Mouse (Mus musculus): ENCODE data around the gene Armc6.

Armc6 gene

DNA sequence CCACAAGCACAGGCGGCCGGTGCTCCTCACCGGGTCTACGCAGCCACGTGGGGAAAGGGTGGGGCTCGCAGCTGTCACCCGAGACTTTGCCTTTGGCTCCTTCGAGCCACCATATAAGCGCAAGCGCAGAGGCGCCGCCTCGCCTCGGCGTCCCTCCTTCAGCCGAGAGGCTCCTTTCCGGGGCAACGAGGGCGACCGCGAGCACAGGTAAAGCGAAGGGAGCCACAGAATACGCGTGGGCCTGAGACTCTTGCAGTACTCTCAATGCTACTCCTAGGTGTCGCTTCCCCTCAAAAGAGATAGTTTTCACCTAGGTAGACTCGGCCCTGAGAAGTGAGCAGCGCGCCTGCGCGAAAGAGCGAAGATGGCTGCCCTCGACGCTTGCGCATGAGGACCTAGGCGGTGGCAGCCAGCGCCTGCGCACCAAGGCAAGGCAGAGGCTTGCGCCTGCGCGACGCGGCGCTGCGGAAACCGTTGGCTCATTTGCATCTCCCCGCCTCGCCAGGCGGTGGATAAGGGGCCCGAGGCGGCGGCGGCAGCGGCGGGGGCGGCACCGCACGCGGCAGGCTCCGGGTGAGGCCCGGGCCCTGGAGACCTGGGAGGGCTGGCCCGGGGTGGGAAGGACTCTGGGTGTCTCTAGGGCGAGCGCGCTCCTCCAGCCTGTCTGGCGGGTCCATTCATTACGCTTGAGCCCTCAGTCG is at the start of gene Armc6, which contains the start of gene Sugp2:
Gene Armc6 (minus strand): TSS at position 387 of the 701 bp plus-strand sequence.
Gene Sugp2 (plus strand): TSS at position 147 of the 701 bp plus-strand sequence.
- DNase-seq (ENCODE audit: low spot score) = peak; percentile 96

DNA sequence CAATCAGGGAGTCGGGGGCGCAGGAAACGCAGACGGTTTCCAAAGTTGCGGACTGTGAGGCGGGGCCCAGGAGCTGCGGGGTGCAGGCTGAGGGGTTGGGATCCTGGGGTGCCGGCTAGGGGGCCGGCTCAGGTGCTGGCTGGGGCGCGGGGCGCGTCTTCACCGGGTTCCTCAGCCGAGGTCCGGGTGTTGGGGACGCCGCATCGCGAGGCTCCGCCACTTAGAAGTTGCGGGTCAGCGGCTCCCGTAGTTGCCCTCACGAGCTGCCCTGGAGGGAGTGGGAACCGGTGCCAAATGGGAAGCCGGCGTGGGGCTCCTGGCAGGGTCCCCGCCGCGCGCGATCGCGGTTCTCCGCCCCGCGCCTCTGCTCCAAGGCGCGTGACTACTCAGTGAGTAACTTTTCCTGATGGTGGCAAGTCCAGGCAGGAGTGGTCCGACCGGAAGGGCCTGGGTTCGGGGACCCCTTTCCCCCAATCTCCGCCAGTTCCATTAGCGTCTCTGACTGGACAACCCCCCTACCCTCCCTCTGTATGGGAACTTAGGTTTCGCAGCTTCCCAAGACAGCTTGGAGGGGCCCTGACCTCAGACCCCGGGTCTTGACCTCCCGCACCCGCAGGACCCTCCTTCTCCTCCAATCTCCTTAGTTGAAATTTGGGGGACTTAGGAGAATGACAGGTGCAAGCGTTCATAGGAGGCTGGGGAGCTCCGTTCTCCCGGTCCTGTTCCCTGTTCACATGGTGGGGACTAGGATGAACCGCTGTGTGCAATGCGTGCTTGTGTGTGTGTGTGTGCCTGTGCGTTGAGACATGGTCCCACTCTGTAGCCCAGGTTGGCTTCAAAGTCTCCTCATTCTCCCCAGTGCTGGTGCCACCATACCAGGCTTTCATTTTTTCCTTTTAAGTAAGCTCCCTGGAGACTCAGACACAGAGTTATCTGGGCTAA is 49.1 kb upstream of the Armc6 start:
- no peak for DNase-seq (ENCODE audit: low spot score)

GRCm38 (mm10) chr8:70282603-70283135 is 48.4 kb upstream of the Armc6 start, which contains the start of gene Homer3:
Gene Homer3 (plus strand): TSS chr8:70282827.
- DNase-seq (ENCODE audit: low spot score) = peak; percentile 73

- DNase-seq (ENCODE audit: low spot score) = no peak
These were observed 46.7 kb upstream of the Armc6 start for GRCm38 (mm10) chr8:70281001-70281400.

GRCm38 (mm10) chr8:70279266-70279665 is 45.0 kb upstream of the Armc6 start:
- no peak for DNase-seq (ENCODE audit: low spot score)

GRCm38 (mm10) chr8:70278175-70278574 is 43.9 kb upstream of the Armc6 start:
- no peak for DNase-seq (ENCODE audit: low spot score)

GRCm38 (mm10) chr8:70276476-70276875 is 42.2 kb upstream of the Armc6 start:
- no peak for DNase-seq (ENCODE audit: low spot score)

- no peak for DNase-seq (ENCODE audit: low spot score)
These were observed 40.1 kb upstream of the Armc6 start for GRCm38 (mm10) chr8:70274350-70274749.

DNA sequence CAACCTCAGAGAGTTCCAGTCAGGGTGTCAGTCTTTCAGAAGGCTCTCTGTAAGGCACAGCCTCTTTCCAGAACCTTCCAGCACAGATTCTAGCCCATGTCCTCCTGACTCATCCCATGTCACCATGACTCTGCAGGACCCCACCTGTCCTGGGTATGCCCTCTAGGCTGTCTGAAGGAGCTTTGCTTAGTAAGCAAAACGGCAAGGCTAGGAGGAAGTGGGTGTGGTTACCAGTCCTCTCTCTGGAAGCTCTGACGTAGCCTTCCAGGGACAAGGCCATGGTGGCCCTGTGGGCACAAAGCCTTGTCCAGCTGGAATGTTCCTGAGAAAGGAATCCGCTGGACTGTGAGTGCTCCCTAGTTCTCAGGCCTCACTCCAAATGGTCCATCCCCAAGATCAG is 38.7 kb upstream of the Armc6 start:
- no peak for DNase-seq (ENCODE audit: low spot score)

DNA sequence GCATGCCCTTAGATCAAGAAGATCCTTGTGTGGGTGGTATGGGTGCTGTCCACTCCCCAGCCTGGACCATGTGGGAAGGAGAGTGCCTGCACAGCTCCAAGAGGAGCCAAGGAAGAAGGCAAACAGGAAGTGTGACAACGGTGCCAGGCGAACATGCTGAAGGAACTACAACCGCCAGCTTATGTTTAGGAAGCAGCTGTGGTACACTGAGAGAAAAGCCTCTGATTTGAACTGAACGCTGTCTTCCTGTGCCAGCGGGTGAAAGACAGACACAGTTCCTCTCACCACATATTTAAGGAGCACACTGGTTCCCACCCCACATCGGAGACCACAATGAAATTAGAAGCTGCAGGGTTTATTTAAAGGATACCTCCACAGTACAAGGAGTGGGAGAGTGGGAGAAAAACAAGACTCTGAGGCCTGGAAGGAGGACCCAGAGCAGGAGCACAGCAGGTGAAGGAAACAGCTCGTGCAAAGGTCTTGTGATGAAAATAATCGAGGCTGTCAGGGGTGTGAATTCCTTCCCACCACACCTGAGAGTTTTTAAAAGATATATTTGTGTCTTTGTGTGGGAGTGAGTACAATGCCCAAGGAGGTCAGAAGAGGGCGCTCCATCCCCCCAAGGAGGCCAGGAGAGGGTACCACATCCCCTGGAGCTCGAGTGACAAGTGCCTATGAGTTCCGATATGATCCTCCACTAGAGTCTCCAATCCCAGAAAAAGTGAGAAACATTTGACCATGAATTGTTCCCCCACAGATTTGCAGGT is 34.7 kb upstream of the Armc6 start:
- no peak for DNase-seq (ENCODE audit: low spot score)

DNA sequence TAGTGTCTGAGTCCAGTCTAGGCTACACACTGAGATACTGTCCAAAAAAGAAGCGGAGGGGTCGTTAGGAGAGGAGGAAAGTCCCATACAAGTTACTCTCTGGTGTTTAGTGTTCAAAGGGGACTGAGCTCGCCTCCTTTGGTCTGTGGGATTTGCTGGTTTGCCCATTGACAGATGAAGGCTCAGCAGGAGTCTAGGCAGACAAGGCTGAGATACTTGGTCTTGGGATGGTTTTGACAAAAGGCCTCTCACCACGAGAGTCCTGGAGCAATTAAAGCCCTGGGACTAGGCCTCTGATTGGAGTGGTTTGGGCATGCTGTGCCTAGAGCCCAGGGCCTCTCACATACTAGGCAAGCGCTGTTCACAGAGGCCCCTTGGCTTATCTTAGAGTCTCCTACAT is 34.0 kb upstream of the Armc6 start:
- no peak for DNase-seq (ENCODE audit: low spot score)

GRCm38 (mm10) chr8:70267674-70268073 is 33.4 kb upstream of the Armc6 start:
- DNase-seq (ENCODE audit: low spot score) = no peak

DNA sequence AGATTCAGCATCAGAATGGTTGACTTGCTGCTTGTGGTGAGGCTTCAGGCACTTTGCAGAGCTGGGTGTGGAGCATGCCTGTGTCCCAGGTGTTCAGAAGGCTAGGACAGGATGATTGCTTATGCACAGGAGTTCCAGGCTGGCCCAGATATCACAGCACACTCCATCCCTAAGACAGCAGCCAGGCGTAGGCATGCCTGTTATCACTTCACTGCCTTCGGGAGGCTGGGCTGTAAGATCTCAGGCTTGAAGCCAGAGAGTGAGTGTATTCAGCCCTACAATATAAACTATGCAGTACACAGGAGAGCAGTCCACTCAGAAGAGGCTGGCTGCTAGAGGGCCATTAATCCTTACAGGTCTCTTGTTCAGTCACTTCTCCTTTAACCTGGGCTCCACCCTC is 24.8 kb upstream of the Armc6 start:
- DNase-seq (ENCODE audit: low spot score) = no peak

DNA sequence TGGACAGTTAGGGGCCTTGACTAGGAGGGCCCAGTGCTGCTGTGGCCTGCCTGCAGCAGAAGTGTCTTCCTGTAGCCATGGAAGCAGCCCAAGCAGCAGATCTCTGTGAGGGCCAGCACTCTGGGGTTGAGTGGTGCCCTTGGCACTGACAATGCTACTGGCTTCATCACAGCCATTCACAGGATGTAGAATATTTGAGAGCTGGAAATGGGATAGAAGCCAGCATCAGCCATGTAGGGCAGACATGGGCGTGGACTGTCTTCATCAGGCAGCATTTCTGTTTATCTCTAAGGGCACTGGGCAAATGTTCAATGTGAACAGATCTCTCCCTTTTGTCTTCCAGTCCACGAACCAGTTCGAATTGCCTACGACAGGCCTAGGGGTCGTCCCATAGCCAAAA is 24.3 kb upstream of the Armc6 start:
- DNase-seq (ENCODE audit: low spot score) = peak; percentile 34

GRCm38 (mm10) chr8:70257456-70257855 is 23.2 kb upstream of the Armc6 start:
- DNase-seq (ENCODE audit: low spot score) = no peak

GRCm38 (mm10) chr8:70254628-70255027 is 20.4 kb upstream of the Armc6 start:
- DNase-seq (ENCODE audit: low spot score) = no peak

- no peak for DNase-seq (ENCODE audit: low spot score)
These were observed 13.6 kb upstream of the Armc6 start for GRCm38 (mm10) chr8:70247841-70248240.

- no peak for DNase-seq (ENCODE audit: low spot score)
These were observed 12.4 kb upstream of the Armc6 start for GRCm38 (mm10) chr8:70246622-70247021.

GRCm38 (mm10) chr8:70240642-70241041 is 6.4 kb upstream of the Armc6 start:
- no peak for DNase-seq (ENCODE audit: low spot score)

DNA sequence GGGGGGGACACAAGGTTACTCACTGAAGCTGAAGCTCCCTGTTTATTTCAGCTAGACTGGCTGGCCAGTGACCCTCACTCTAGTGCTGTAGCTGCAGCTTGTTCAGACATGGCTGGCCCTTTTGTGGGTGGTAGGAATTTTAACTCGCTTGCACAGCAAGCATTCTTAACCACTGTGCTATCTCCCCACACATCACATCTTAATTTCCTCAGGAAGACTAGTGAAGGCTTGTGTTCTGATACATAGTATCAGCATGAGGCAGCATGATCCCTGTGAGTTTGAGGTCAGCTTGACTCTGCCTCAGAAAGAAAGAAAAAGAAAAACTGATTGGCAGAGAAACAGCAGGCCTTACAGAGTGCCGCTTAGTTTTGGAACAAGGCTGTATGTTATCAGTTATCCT is 3.6 kb upstream of the Armc6 start:
- no peak for DNase-seq (ENCODE audit: low spot score)

- no peak for DNase-seq (ENCODE audit: low spot score)
These were observed 489 bp upstream of the Armc6 start for GRCm38 (mm10) chr8:70234781-70235128.

GRCm38 (mm10) chr8:70233606-70234005 is 660 bp downstream of the Armc6 start:
- DNase-seq (ENCODE audit: low spot score) = no peak

Measured in spleen, adult 12 weeks (tissue).